Comparison of ENCODE assay signal across 23 mouse cellular contexts in genomic region chr1:190347610-190348009, GRCm38 (mm10).
DNase-seq lines count a peak whose midpoint lies in the region; ATAC-seq and TF ChIP-seq lines count a peak whose summit lies in the region.
"Had no signal": no experiment of that assay in that cellular context is flagged by ENCODE, and none has a peak within 500 bp of the region (broad histone marks: within the 10 kb centered on the region; RNA-seq: fewer than 3 reads in every experiment).

No protein-coding gene starts in this region.

- WGBS in limb, embryonic 14.5 days = 27% methylated on average over 5 of the region's 5 CpGs
- 79% methylated on average over 5 of the region's 5 CpGs for WGBS in thymus, adult 2 months

- no peak overlapping the region for H3K27ac ChIP-seq in limb, embryonic 14.5 days (replicated peaks; ENCODE audit: low read depth, low read length)
- no peak overlapping the region for H3K27ac ChIP-seq in thymus, adult 2 months (ENCODE audit: control insufficient read depth, insufficient read depth, low read length)
- H3K27ac ChIP-seq: forebrain, embryonic 10.5 days; forebrain, embryonic 13.5 days; gastrocnemius, adult 2 months; hindbrain, embryonic 12.5 days; hindbrain, embryonic 15.5 days had no signal

- peaks cover 15% of the 10 kb centered on the region for H3K4me1 ChIP-seq in limb, embryonic 14.5 days (ENCODE audit: control insufficient read depth, insufficient read depth, low read length)
- H3K4me1 ChIP-seq in thymus, adult 2 months (replicated peaks; ENCODE audit: control insufficient read depth, insufficient read depth, low read length) = no peaks in the 10 kb centered on the region
- H3K4me1 ChIP-seq: hindbrain, embryonic 15.5 days had no signal

- DNase-seq in kidney, postnatal 10 days = peak; percentile 15
- no peak for DNase-seq in kidney, adult 9 months
- peak; percentile 74 for DNase-seq in forelimb bud, embryonic 11.5 days (ENCODE audit: low read depth, low spot score)
- DNase-seq in hindlimb bud, embryonic 11.5 days (ENCODE audit: extremely low spot score, low read depth, low spot score) = peak; percentile 22
- DNase-seq in limb, embryonic 14.5 days (ENCODE audit: low spot score) = peak; percentile 69
- no peak for DNase-seq in thymus, adult 2 months
- no peak for DNase-seq in urinary bladder, postnatal 36 days (ENCODE audit: low spot score in 2 of 2)
- DNase-seq: adrenal gland, adult 8-10 months; adrenal gland, postnatal 25 days; cerebellum, adult 11-12 months; cerebellum, adult 8-10 months; cerebellum, postnatal 10 days; cerebellum, postnatal 36 days; gastrocnemius, adult 2 months; gastrocnemius, postnatal 14 days; heart, adult 11 months had no signal

- no peaks in the 10 kb centered on the region for H3K9me3 ChIP-seq in limb, embryonic 14.5 days (ENCODE audit: control insufficient read depth, low read length)
- H3K9me3 ChIP-seq: forebrain, embryonic 10.5 days; forebrain, embryonic 13.5 days; hindbrain, embryonic 12.5 days; hindbrain, embryonic 15.5 days had no signal

- H3K4me3 ChIP-seq in limb, embryonic 14.5 days (replicated peaks; ENCODE audit: low read length) = no peak overlapping the region
- no peak overlapping the region for H3K4me3 ChIP-seq in thymus, adult 2 months (ENCODE audit: control insufficient read depth, insufficient read depth, low read length)
- H3K4me3 ChIP-seq: forebrain, embryonic 10.5 days; forebrain, embryonic 13.5 days; gastrocnemius, adult 2 months; hindbrain, embryonic 12.5 days; hindbrain, embryonic 15.5 days had no signal

- no peak overlapping the region for H3K4me2 ChIP-seq in limb, embryonic 14.5 days (replicated peaks; ENCODE audit: low read depth, low read length, severe bottlenecking)
- H3K4me2 ChIP-seq: forebrain, embryonic 13.5 days; heart, embryonic 11.5 days; hindbrain, embryonic 12.5 days; hindbrain, embryonic 15.5 days had no signal

- H3K36me3 ChIP-seq in limb, embryonic 14.5 days (ENCODE audit: control insufficient read depth, insufficient read depth, low read length) = no peaks in the 10 kb centered on the region
- H3K36me3 ChIP-seq in thymus, adult 2 months (ENCODE audit: control insufficient read depth, insufficient read depth, low read length) = no peaks in the 10 kb centered on the region
- H3K36me3 ChIP-seq: forebrain, embryonic 10.5 days; hindbrain, embryonic 12.5 days; hindbrain, embryonic 15.5 days had no signal

- H3K27me3 ChIP-seq in limb, embryonic 14.5 days (ENCODE audit: control insufficient read depth, insufficient read depth, low read length) = peaks cover 60% of the 10 kb centered on the region
- H3K27me3 ChIP-seq in thymus, adult 2 months (ENCODE audit: control insufficient read depth, insufficient read depth, low read length) = no peaks in the 10 kb centered on the region
- H3K27me3 ChIP-seq: hindbrain, embryonic 12.5 days; hindbrain, embryonic 15.5 days had no signal

- peak; percentile 65 for ATAC-seq in limb, embryonic 14.5 days (ENCODE audit: low FRiP score, low read depth)
- ATAC-seq: CD4-positive, CD25-positive, alpha-beta regulatory T cell, adult 4 months; forebrain, embryonic 13.5 days; forebrain, embryonic 16.5 days had no signal

- no peak for TF ChIP-seq CTCF in thymus, adult 2 months (IDR thresholded peaks at IDR 0.05; ENCODE audit: borderline replicate concordance, control insufficient read depth, extremely low read depth, insufficient read depth, low read length, poor library complexity)

- no peak for TF ChIP-seq POLR2A in limb, embryonic 14.5 days (IDR thresholded peaks at IDR 0.05; ENCODE audit: borderline replicate concordance, extremely low read depth, insufficient read depth, insufficient read length)
- TF ChIP-seq POLR2A in thymus, adult 2 months (IDR thresholded peaks at IDR 0.05; ENCODE audit: control insufficient read depth, extremely low read depth, insufficient read depth, low read length, poor library complexity) = no peak

- no peak overlapping the region for H3K9ac ChIP-seq in limb, embryonic 14.5 days (ENCODE audit: low read depth, low read length, severe bottlenecking)
- H3K9ac ChIP-seq: forebrain, embryonic 13.5 days; hindbrain, embryonic 12.5 days; hindbrain, embryonic 15.5 days had no signal

Comparison
In these comparisons a context has a peak if more than half of its experiments do, and no peak if none do; other contexts are left out.
1. DNase-seq: peak in kidney, postnatal 10 days (single experiment), forelimb bud, embryonic 11.5 days (single experiment), hindlimb bud, embryonic 11.5 days (single experiment) and limb, embryonic 14.5 days (single experiment); none in kidney, adult 9 months (single experiment), thymus, adult 2 months (single experiment) and urinary bladder, postnatal 36 days (0 of 2).